In the genomic region with DNA sequence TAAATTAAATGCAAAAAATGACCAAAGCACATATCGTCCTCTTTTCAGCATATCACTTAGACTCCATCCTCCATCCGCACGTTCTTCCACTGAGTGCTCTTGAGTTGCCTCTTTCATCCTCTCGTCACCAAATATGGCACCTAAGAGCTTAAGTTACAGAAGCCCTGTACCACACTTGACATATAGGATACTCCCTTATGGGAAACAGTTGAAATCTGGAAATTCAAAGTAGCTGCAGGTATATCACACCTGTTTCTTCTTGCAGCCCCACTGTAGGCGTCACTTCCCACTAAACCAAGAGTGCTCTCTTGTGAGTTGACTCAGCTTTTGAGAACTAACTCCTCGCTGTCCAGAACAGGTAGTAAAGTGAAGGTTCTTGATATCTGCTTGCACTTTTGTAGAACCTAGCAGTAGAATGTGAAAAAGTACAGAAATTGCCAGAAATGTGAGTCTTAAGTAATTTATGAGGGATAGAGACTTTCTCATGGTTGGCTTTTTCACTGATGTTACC, we compare ENCODE assay signal across 9 mouse cellular contexts. TPM values are rescaled to one million over a fixed set of nuclear protein-coding genes. Genes with fewer than 3 reads are reported as not detected.
DNase-seq lines count a peak whose midpoint lies in the region; ATAC-seq and TF ChIP-seq lines count a peak whose summit lies in the region.
"Had no signal": no experiment of that assay in that cellular context is flagged by ENCODE, and none has a peak within 500 bp of the region (broad histone marks: within the 10 kb centered on the region; RNA-seq: fewer than 3 reads in every experiment).

No protein-coding gene starts in this region.

- DNase-seq in gastrocnemius, adult 2 months, result no peak
- DNase-seq in gastrocnemius, adult 18-20 months (ENCODE audit: low spot score), result no peak
- peak; percentile 60 for DNase-seq in A20 (ENCODE audit: low read depth, low spot score)
- no peak for DNase-seq in thymus, postnatal 14 days
- no peak for DNase-seq in cerebellum, adult 2 months
- no peak for DNase-seq in left cerebral cortex, adult 11 months (ENCODE audit: low spot score)
- DNase-seq: gastrocnemius, postnatal 14 days had no signal

- no peaks in the 10 kb centered on the region for H3K27me3 ChIP-seq in forebrain, embryonic 16.5 days (replicated peaks; ENCODE audit: control insufficient read depth, insufficient read depth, low read length)
- H3K27me3 ChIP-seq in liver, embryonic 15.5 days, result no peaks in the 10 kb centered on the region
- H3K27me3 ChIP-seq in cerebellum, adult 2 months (ENCODE audit: control insufficient read depth, insufficient read depth, low read length), result no peaks in the 10 kb centered on the region

- H3K9me3 ChIP-seq in forebrain, embryonic 16.5 days (ENCODE audit: control insufficient read depth, low read length), result no peaks in the 10 kb centered on the region
- no peaks in the 10 kb centered on the region for H3K9me3 ChIP-seq in liver, embryonic 15.5 days (replicated peaks)

- peak overlapping the region; percentile 2; the same call in 1 of the 2 replicates for H3K4me3 ChIP-seq in gastrocnemius, adult 2 months
- H3K4me3 ChIP-seq in forebrain, embryonic 16.5 days (replicated peaks; ENCODE audit: low read length), result no peak overlapping the region
- peak overlapping the region; percentile 5; the same call in 1 of the 2 replicates for H3K4me3 ChIP-seq in liver, embryonic 15.5 days (replicated peaks)
- H3K4me3 ChIP-seq in cerebellum, adult 2 months (replicated peaks; ENCODE audit: insufficient read depth, low read depth, low read length), result no peak overlapping the region

- H3K9ac ChIP-seq in forebrain, embryonic 16.5 days (replicated peaks; ENCODE audit: low read depth, low read length), result no peak overlapping the region
- no peak overlapping the region for H3K9ac ChIP-seq in liver, embryonic 15.5 days

- TF ChIP-seq POLR2A in cerebellum, adult 2 months (IDR thresholded peaks at IDR 0.05; ENCODE audit: borderline replicate concordance, insufficient read depth, low read length), result no peak

- H3K4me1 ChIP-seq in forebrain, embryonic 16.5 days (replicated peaks; ENCODE audit: control insufficient read depth, insufficient read depth, low read length), result peaks cover 25% of the 10 kb centered on the region
- H3K4me1 ChIP-seq in liver, embryonic 15.5 days (replicated peaks), result peaks cover 55% of the 10 kb centered on the region
- peaks cover 2% of the 10 kb centered on the region for H3K4me1 ChIP-seq in cerebellum, adult 2 months (ENCODE audit: control insufficient read depth, insufficient read depth, low read length)

- peak overlapping the region; percentile 93; the same call in 1 of the 2 replicates for H3K4me2 ChIP-seq in forebrain, embryonic 16.5 days (ENCODE audit: low read length)
- H3K4me2 ChIP-seq in liver, embryonic 15.5 days, result peak overlapping the region; percentile 92

- no peak for TF ChIP-seq CTCF in gastrocnemius, adult 2 months (IDR thresholded peaks at IDR 0.05)
- no peak for TF ChIP-seq CTCF in cerebellum, adult 2 months (IDR thresholded peaks at IDR 0.05; ENCODE audit: borderline replicate concordance, insufficient read depth, low read depth, low read length)

- 0 out of 2 replicates have a peak overlapping the region, but pooled peaks have one; percentile 5 for H3K27ac ChIP-seq in gastrocnemius, adult 2 months
- H3K27ac ChIP-seq in forebrain, embryonic 16.5 days (ENCODE audit: low read length), result no peak overlapping the region
- 0 out of 2 replicates have a peak overlapping the region, but pooled peaks have one; percentile 21 for H3K27ac ChIP-seq in liver, embryonic 15.5 days (replicated peaks)
- H3K27ac ChIP-seq in cerebellum, adult 2 months (ENCODE audit: insufficient read depth, low read length), result no peak overlapping the region

- WGBS in forebrain, embryonic 16.5 days, result 89% methylated on average over 6 of the region's 6 CpGs
- WGBS in liver, embryonic 15.5 days (ENCODE audit: insufficient replicate concordance), result 80% methylated on average over 6 of the region's 6 CpGs
- WGBS in cerebellum, adult 2 months, result 73% methylated on average over 6 of the region's 6 CpGs

- H3K36me3 ChIP-seq in forebrain, embryonic 16.5 days (ENCODE audit: control insufficient read depth, insufficient read depth), result no peaks in the 10 kb centered on the region
- H3K36me3 ChIP-seq in liver, embryonic 15.5 days (replicated peaks), result 0 out of 2 replicates have a peak, but pooled peaks cover 9% of the 10 kb centered on the region

- intact Hi-C loops in gastrocnemius, adult 2 months (cut with DNase I), result loop anchor here (10.0 kb wide), 1 partner anchor 390 kb away; a partner anchor contains a TSS

- no peak for ATAC-seq in forebrain, embryonic 16.5 days
- no peak for ATAC-seq in liver, embryonic 15.5 days (ENCODE audit: insufficient read depth)

RNA-seq across cellular contexts. Expression of a gene that starts 2.0 kb away (rescaled TPM):
- total RNA-seq in gastrocnemius, adult 2 months (2021), result 10 to 100 TPM; 25.8 to 32.6 TPM
- total RNA-seq in gastrocnemius, adult 18-20 months (2021), result 10 to 100 TPM; 27.4 to 28.3 TPM
- polyA plus RNA-seq in forebrain, embryonic 16.5 days (2015; fragmentation: Nextera tagmentation; extraction: Ambion mirVana), result 59.1 and 64.9 TPM in 2 replicates
- 10.2 and 10.4 TPM in 2 replicates for polyA plus RNA-seq in liver, embryonic 15.5 days (2015; fragmentation: Nextera tagmentation; extraction: Ambion mirVana)
- 22.6 and 24.6 TPM in 2 replicates for polyA plus RNA-seq in cerebellum, adult 2 months (2012; rRNA removed)

RNA-seq across cellular contexts. Expression of a gene that starts 18.2 kb away (rescaled TPM):
- 1 to 10 TPM in 1 of 2 experiments, under 1 TPM in 1; 0.97 to 3.6 TPM for total RNA-seq in gastrocnemius, adult 2 months (2021)
- 1 to 10 TPM; 1.1 to 1.8 TPM for total RNA-seq in gastrocnemius, adult 18-20 months (2021)
- not detected in 2 replicates for polyA plus RNA-seq in forebrain, embryonic 16.5 days (2015; fragmentation: Nextera tagmentation; extraction: Ambion mirVana)
- polyA plus RNA-seq in liver, embryonic 15.5 days (2015; fragmentation: Nextera tagmentation; extraction: Ambion mirVana), result 0.76 and 1.6 TPM in 2 replicates
- polyA plus RNA-seq in cerebellum, adult 2 months (2012; rRNA removed), result 0.11 TPM in 1 of 2 replicates, not detected in the other

RNA-seq across cellular contexts. Expression of a gene that starts 38.9 kb away (rescaled TPM):
- 10 to 100 TPM; 42.0 to 48.0 TPM for total RNA-seq in gastrocnemius, adult 2 months (2021)
- total RNA-seq in gastrocnemius, adult 18-20 months (2021), result 10 to 100 TPM; 41.0 to 49.9 TPM
- polyA plus RNA-seq in forebrain, embryonic 16.5 days (2015; fragmentation: Nextera tagmentation; extraction: Ambion mirVana), result 28.0 and 31.8 TPM in 2 replicates
- 35.1 and 45.6 TPM in 2 replicates for polyA plus RNA-seq in liver, embryonic 15.5 days (2015; fragmentation: Nextera tagmentation; extraction: Ambion mirVana)
- polyA plus RNA-seq in cerebellum, adult 2 months (2012; rRNA removed), result 56.4 and 61.2 TPM in 2 replicates

RNA-seq across cellular contexts. Expression of a gene that starts 51.0 kb away (rescaled TPM):
- total RNA-seq in gastrocnemius, adult 2 months (2021), result not detected
- total RNA-seq in gastrocnemius, adult 18-20 months (2021), result not detected
- not detected in 2 replicates for polyA plus RNA-seq in forebrain, embryonic 16.5 days (2015; fragmentation: Nextera tagmentation; extraction: Ambion mirVana)
- polyA plus RNA-seq in liver, embryonic 15.5 days (2015; fragmentation: Nextera tagmentation; extraction: Ambion mirVana), result not detected in 2 replicates
- not detected in 2 replicates for polyA plus RNA-seq in cerebellum, adult 2 months (2012; rRNA removed)
- total RNA-seq: gastrocnemius, postnatal 14 days had no signal

Comparison
In these comparisons a context has a peak if more than half of its experiments do, and no peak if none do; other contexts are left out.
1. H3K27ac ChIP-seq: peak in gastrocnemius, adult 2 months (single experiment) and liver, embryonic 15.5 days (single experiment); none in forebrain, embryonic 16.5 days (single experiment) and cerebellum, adult 2 months (single experiment).
2. H3K4me3 ChIP-seq: peak in gastrocnemius, adult 2 months (single experiment) and liver, embryonic 15.5 days (single experiment); none in forebrain, embryonic 16.5 days (single experiment) and cerebellum, adult 2 months (single experiment).